Mouse (Mus musculus) myocyte (in vitro differentiated cells): ENCODE measurements around the gene Nmb. TPM values are rescaled to one million over a fixed set of nuclear protein-coding genes. Genes with fewer than 3 reads are reported as not detected.

Experiments used
- H3K27me3 ChIP-seq: one replicate; pipeline ENCODE4 v1.6.1; 2011; ENCODE audit not compliant: control insufficient read depth, insufficient read depth, insufficient read length
- H3K36me3 ChIP-seq: one replicate; pipeline ENCODE4 v1.6.1; 2011; ENCODE audit not compliant: control insufficient read depth, insufficient read depth
- H3K4me2 ChIP-seq: one replicate; pipeline ENCODE4 v1.6.1; 2011; ENCODE audit warnings: low read depth, control low read depth
- H3K4me3 ChIP-seq: one replicate; pipeline ENCODE4 v1.5.1; 2011; ENCODE audit warnings: mild to moderate bottlenecking, control low read depth, moderate library complexity
- H3K79me2 ChIP-seq: one replicate; pipeline ENCODE4 v1.6.1; 2011; ENCODE audit not compliant: control insufficient read depth, insufficient read depth
- H3ac ChIP-seq: one replicate; pipeline ENCODE4 v1.6.1; 2011; ENCODE audit not compliant: control insufficient read depth, insufficient read length
- CEBPB ChIP-seq: IDR thresholded peaks from 2 replicates; pipeline ENCODE4 v1.6.1; 2011; ENCODE audit warnings: mild to moderate bottlenecking, moderate library complexity; ENCODE audit not compliant: poor library complexity, insufficient read depth, severe bottlenecking
- E2F4 ChIP-seq: IDR thresholded peaks from one replicate; pipeline ENCODE4 v1.6.1; 2011; ENCODE audit warnings: mild to moderate bottlenecking, control low read depth, moderate library complexity; ENCODE audit not compliant: insufficient read depth
- MAX ChIP-seq: IDR thresholded peaks from one replicate; pipeline ENCODE4 v1.6.1; 2011; ENCODE audit warnings: low read depth, mild to moderate bottlenecking, control low read depth
- MYOD1 ChIP-seq, 3 experiments: IDR thresholded peaks; one replicate each; pipeline ENCODE4 v1.6.1; 2011; ENCODE audit warnings: control low read depth in 2 of 3, low read depth in 2 of 3, mild to moderate bottlenecking in 2 of 3, moderate library complexity in 1 of 3; ENCODE audit not compliant: insufficient read length in 2 of 3, control insufficient read depth in 1 of 3
- MYOG ChIP-seq, 3 experiments: IDR thresholded peaks; one replicate each; pipeline ENCODE4 v1.6.1; 2011; ENCODE audit warnings: control low read depth in 2 of 3, low read depth in 2 of 3, mild to moderate bottlenecking in 2 of 3; ENCODE audit not compliant: insufficient read length in 2 of 3, control insufficient read depth in 1 of 3, insufficient read depth in 1 of 3
- POLR2A ChIP-seq: IDR thresholded peaks from one replicate; pipeline ENCODE4 v1.6.1; 2011; ENCODE audit warnings: low read depth, mild to moderate bottlenecking, control low read depth, moderate library complexity; ENCODE audit not compliant: insufficient read length
- POLR2AphosphoS2 ChIP-seq: IDR thresholded peaks from one replicate; pipeline ENCODE4 v1.6.1; 2011; ENCODE audit warnings: low read depth, control low read depth; ENCODE audit not compliant: insufficient read length
- REST ChIP-seq: IDR thresholded peaks from one replicate; pipeline ENCODE4 v1.6.1; 2011; ENCODE audit warnings: mild to moderate bottlenecking, control low read depth, moderate library complexity; ENCODE audit not compliant: insufficient read depth, insufficient read length
- SRF ChIP-seq: IDR thresholded peaks from one replicate; pipeline ENCODE4 v1.6.1; 2011; ENCODE audit warnings: low read depth; ENCODE audit not compliant: control insufficient read depth, insufficient read length
- TCF12 ChIP-seq: IDR thresholded peaks from one replicate; pipeline ENCODE4 v1.6.1; 2011; ENCODE audit warnings: mild to moderate bottlenecking, control low read depth; ENCODE audit not compliant: poor library complexity, insufficient read depth, severe bottlenecking
- TCF3 ChIP-seq: IDR thresholded peaks from one replicate; pipeline ENCODE4 v1.6.1; 2011; ENCODE audit warnings: low read depth, control low read depth; ENCODE audit not compliant: insufficient read length
- USF1 ChIP-seq: IDR thresholded peaks from one replicate; pipeline ENCODE4 v1.6.1; 2011; ENCODE audit warnings: low read depth, mild to moderate bottlenecking, control low read depth, moderate library complexity
- polyA plus RNA-seq: library from polyadenylated mRNA; unstranded; fragments of >200 nt; fragmentation: generic; extraction: Trizol; gene quantifications from one replicate; pipeline ENCODE4 v1.2.1, GENCODE M21; 2012; ENCODE audit warnings: missing spikeins

Gene Nmb
- polyA plus RNA-seq, 1 experiment, result 0.98 TPM

- no peak overlapping the region for H3ac ChIP-seq
- no peak overlapping the region for H3K4me3 ChIP-seq
- peaks cover 10% of the 10 kb centered on the region for H3K36me3 ChIP-seq
- no peak overlapping the region for H3K4me2 ChIP-seq
- H3K79me2 ChIP-seq, result no peaks in the 10 kb centered on the region
- no peaks in the 10 kb centered on the region for H3K27me3 ChIP-seq
- TF ChIP-seq MYOD1 (IDR thresholded peaks at IDR 0.05; ENCODE audit: control insufficient read depth in 1 of 3, insufficient read length in 2 of 3, low read depth in 2 of 3) (no peak), MYOG (IDR thresholded peaks at IDR 0.05; ENCODE audit: control insufficient read depth in 1 of 3, insufficient read depth in 1 of 3, insufficient read length in 2 of 3, low read depth in 2 of 3) (no peak)
These were observed 6.2 kb upstream of the Nmb start for GRCm38 (mm10) chr7:80911053-80911452.

DNA sequence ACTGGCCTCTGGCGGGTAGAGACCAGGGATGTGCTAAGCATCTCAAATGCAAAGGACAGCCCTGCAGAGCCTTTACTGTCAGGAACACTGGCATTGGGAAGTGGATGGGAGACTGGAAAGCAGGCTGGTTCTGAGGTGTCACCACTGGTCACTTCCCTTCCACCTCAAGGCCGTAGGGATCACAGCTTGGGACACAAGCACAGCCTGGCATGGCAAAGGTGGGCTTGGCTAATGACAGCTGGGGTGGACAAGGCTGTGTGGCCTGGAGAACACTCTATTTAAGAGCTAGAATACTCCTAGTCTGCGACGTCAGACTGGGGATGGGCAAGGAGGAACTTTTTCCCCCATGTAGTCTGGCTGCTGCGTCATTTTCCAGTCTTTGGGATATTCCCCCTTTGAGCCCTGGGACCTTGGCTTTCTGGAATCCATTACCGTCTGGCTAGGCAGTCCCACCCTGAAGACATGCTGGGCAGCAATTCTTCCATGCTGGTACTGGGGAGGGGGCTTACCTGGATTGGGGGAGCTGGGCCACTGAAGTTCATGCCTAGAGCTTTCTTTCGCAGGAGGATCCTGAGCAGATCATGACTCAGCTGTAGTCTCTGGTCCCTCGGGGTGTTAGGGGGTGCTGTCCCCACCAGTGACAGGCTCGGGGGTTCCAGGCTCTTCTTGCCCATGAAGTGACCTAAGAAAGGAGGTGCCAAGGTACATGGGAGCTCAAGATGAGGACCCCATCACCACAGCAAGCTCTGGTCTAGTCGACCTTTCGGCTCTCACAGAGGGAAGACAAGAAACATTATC, 1.1 kb downstream of the Nmb start:
- TF ChIP-seq CEBPB (no peak), MYOD1 (IDR thresholded peaks at IDR 0.05; ENCODE audit: control insufficient read depth in 1 of 3, insufficient read length in 2 of 3, low read depth in 2 of 3) (no peak)
- H3K36me3 ChIP-seq, result no peaks in the 10 kb centered on the region
- H3K4me2 ChIP-seq, result no peak overlapping the region
- no peak overlapping the region for H3K4me3 ChIP-seq
- no peaks in the 10 kb centered on the region for H3K79me2 ChIP-seq
- no peaks in the 10 kb centered on the region for H3K27me3 ChIP-seq
- no peak overlapping the region for H3ac ChIP-seq

GRCm38 (mm10) chr7:80901541-80902274, 3.2 kb downstream of the Nmb start:
- H3K27me3 ChIP-seq, result no peaks in the 10 kb centered on the region
- TF ChIP-seq REST (no peak), MAX (no peak), TCF12 (no peak), POLR2AphosphoS2 (no peak), E2F4 (no peak), MYOG (IDR thresholded peaks at IDR 0.05; ENCODE audit: control insufficient read depth in 1 of 3, insufficient read depth in 1 of 3, insufficient read length in 2 of 3, low read depth in 2 of 3) (no peak), POLR2A (no peak), TCF3 (no peak), MYOD1 (IDR thresholded peaks at IDR 0.05; ENCODE audit: control insufficient read depth in 1 of 3, insufficient read length in 2 of 3, low read depth in 2 of 3) (no peak), SRF (no peak), CEBPB (no peak), USF1 (no peak)
- H3K4me3 ChIP-seq, result peak overlapping the region; percentile 69
- no peaks in the 10 kb centered on the region for H3K36me3 ChIP-seq
- peak overlapping the region; percentile 93 for H3K4me2 ChIP-seq
- H3ac ChIP-seq, result peak overlapping the region; percentile 62
- no peaks in the 10 kb centered on the region for H3K79me2 ChIP-seq

- TF ChIP-seq CEBPB, result no peak
- no peak for TF ChIP-seq USF1
- no peak for TF ChIP-seq MYOD1 (IDR thresholded peaks at IDR 0.05; ENCODE audit: control insufficient read depth in 1 of 3, insufficient read length in 2 of 3, low read depth in 2 of 3)
- TF ChIP-seq POLR2A, result peak; percentile 74
- no peak for TF ChIP-seq TCF12
- no peak for TF ChIP-seq REST
- no peak for TF ChIP-seq E2F4
- no peak for TF ChIP-seq SRF
- TF ChIP-seq TCF3, result no peak
- peak in 1 of 3 experiments; percentile 35 for TF ChIP-seq MYOG (IDR thresholded peaks at IDR 0.05; ENCODE audit: control insufficient read depth in 1 of 3, insufficient read depth in 1 of 3, insufficient read length in 2 of 3, low read depth in 2 of 3)
- TF ChIP-seq POLR2AphosphoS2, result peak; percentile 87
- no peak for TF ChIP-seq MAX
- Histone ChIP-seq H3ac (peak within 1 kb of the TSS; percentile 62), H3K4me2 (peak within 1 kb of the TSS; percentile 97), H3K4me3 (peak within 1 kb of the TSS; percentile 69), H3K36me3 (no peaks in the 10 kb centered on the region), H3K27me3 (no peaks in the 10 kb centered on the region), H3K79me2 (no peaks in the 10 kb centered on the region)
These were observed 3.9 kb downstream of the Nmb start, which contains the start of gene Wdr73 for GRCm38 (mm10) chr7:80900944-80901501. TSS of gene Wdr73 (minus strand) at chr7:80901269.

- no peaks in the 10 kb centered on the region for H3K79me2 ChIP-seq
- no peak for TF ChIP-seq MYOG (IDR thresholded peaks at IDR 0.05; ENCODE audit: control insufficient read depth in 1 of 3, insufficient read depth in 1 of 3, insufficient read length in 2 of 3, low read depth in 2 of 3)
- TF ChIP-seq REST, result no peak
- no peak for TF ChIP-seq E2F4
- no peak for TF ChIP-seq TCF12
- TF ChIP-seq TCF3, result no peak
- TF ChIP-seq MYOD1 (IDR thresholded peaks at IDR 0.05; ENCODE audit: control insufficient read depth in 1 of 3, insufficient read length in 2 of 3, low read depth in 2 of 3), result no peak
- no peak for TF ChIP-seq SRF
- no peak for TF ChIP-seq CEBPB
- no peak for TF ChIP-seq USF1
- no peak for TF ChIP-seq POLR2A
- no peak for TF ChIP-seq MAX
- peaks cover 8% of the 10 kb centered on the region for H3K36me3 ChIP-seq
- no peak overlapping the region for H3K4me2 ChIP-seq
- H3ac ChIP-seq, result no peak overlapping the region
- no peak overlapping the region for H3K4me3 ChIP-seq
- no peaks in the 10 kb centered on the region for H3K27me3 ChIP-seq
These were observed 7.2 kb downstream of the Nmb start for GRCm38 (mm10) chr7:80897721-80898120.
